Mouse (Mus musculus) embryonic facial prominence, embryonic 12.5 days (tissue): Measurements from ENCODE around the gene Crkl. TPM values are rescaled to one million over a fixed set of nuclear protein-coding genes. Genes with fewer than 3 reads are reported as not detected.

Source experiments
- ATAC-seq: fragments of 200-750 bp; cut with Nextera tagmentation; 2 replicates; pipeline ENCODE4 v1.8.0; 2017; ENCODE audit not compliant: insufficient number of reproducible peaks, insufficient read depth, low FRiP score, low TSS enrichment
- H3K27ac ChIP-seq: fragments of 300-500 bp; sonication (generic); 2 replicates; pipeline ENCODE4 v1.5.1; 2016; ENCODE audit warnings: mild to moderate bottlenecking
- H3K27me3 ChIP-seq: fragments of 300-500 bp; sonication (generic); 2 replicates; pipeline ENCODE4 v1.6.1; 2016; ENCODE audit warnings: mild to moderate bottlenecking, moderate library complexity
- H3K36me3 ChIP-seq: fragments of 300-500 bp; sonication (generic); 2 replicates; pipeline ENCODE4 v1.6.1; 2016; ENCODE audit warnings: mild to moderate bottlenecking
- H3K4me1 ChIP-seq: fragments of 300-500 bp; sonication (generic); 2 replicates; pipeline ENCODE4 v1.6.1; 2016
- H3K4me2 ChIP-seq: fragments of 300-500 bp; sonication (generic); replicated peaks from 2 replicates; pipeline ENCODE4 v1.6.1; 2016; ENCODE audit warnings: mild to moderate bottlenecking, moderate library complexity
- H3K4me3 ChIP-seq: fragments of 300-500 bp; sonication (generic); 2 replicates; pipeline ENCODE4 v1.5.1; 2016; ENCODE audit warnings: mild to moderate bottlenecking
- H3K9ac ChIP-seq: fragments of 300-500 bp; sonication (generic); 2 replicates; pipeline ENCODE4 v1.6.1; 2016; ENCODE audit warnings: mild to moderate bottlenecking, moderate library complexity
- H3K9me3 ChIP-seq: fragments of 300-500 bp; sonication (generic); 2 replicates; pipeline ENCODE4 v1.6.1; 2016; ENCODE audit warnings: mild to moderate bottlenecking, moderate library complexity
- WGBS: fragments of 180-500 bp; shearing (Covaris S2); methylation state at CpG from one replicate; pipeline ENCODE4 v1.1.7; 2016; 5-methylcytosine and 5-hydroxymethylcytosine counted together
- polyA plus RNA-seq: library from polyadenylated mRNA; unstranded; fragments of >200 nt; fragmentation: Nextera tagmentation; extraction: Ambion mirVana; gene quantifications from 2 replicates; pipeline ENCODE4 v1.2.1, GENCODE M21; 2016

The Crkl gene
- 91.3 and 91.7 TPM in 2 replicates for polyA plus RNA-seq

DNA sequence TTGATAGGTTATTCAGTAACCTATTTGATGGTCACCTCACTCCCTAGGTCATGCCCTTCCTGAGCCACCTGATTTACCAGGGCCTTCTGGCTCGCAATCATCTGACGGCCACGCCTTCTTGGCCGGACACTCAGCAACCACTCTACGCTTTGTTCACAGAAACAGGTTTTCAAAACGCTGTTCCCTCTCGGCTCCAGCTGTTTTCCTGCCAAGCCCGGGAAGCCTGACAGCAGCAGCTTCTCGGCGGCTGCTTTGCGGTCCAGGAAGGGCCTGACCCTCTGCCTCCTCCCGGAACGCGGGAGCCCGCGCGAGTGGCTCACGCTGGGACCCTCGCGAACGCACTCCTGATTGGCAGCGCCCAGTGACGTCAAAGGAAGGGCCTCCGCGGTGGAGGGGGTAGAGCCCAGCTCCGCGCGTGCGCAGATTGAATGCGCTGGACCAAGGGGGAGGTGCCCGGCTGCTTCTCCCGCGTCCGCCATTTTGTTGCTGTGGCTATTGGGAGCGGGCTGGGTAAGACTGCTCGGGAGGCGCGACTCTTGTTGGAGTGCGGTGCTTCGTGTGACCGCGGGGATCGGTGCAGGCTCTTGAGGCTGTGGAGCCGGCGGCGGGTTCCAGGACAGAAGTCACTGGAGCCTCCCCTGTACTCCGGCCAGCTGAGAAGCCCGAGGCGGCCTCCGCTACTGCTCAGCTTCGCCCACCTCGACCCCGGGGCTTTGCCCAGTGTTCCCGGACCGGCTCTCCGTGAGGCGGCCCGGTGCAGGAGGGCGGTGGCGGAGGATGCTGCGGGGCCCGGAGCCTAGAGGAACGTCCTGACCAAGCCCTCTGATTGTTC lies at the start of gene Crkl:
Gene Crkl (plus strand): TSS at position 447 of the 832 bp plus-strand sequence.
- peak within 1 kb of the TSS; percentile 91 for H3K4me2 ChIP-seq
- peak within 1 kb of the TSS; percentile 97 for H3K27ac ChIP-seq
- H3K4me3 ChIP-seq, result peak within 1 kb of the TSS; percentile 97
- WGBS, result under 1% methylated on average over 63 of the region's 63 CpGs
- no peaks in the 10 kb centered on the region for H3K27me3 ChIP-seq
- peaks cover 16% of the 10 kb centered on the region for H3K4me1 ChIP-seq
- peak; percentile 96 for ATAC-seq
- no peaks in the 10 kb centered on the region for H3K9me3 ChIP-seq
- H3K36me3 ChIP-seq, result peaks cover 16% of the 10 kb centered on the region
- H3K9ac ChIP-seq, result peak within 1 kb of the TSS; percentile 97

DNA sequence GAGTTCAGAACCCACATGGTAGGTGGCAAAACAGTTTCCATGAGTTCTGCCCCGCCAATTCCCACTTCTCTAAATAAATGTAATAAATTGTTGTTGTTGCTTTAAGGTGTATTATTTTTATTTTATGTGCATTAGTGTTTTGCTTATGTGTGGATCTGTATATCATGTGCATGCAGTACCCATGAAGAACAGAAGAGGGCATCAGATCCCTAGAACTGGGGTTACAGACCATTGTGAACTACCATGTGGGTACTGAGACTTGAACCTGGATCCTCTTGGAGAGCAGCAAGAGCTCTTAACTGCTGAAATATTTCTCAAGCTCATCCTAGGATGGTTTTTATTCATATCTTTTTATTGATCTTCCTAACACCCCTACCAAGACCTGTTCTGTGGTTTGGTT lies 48.9 kb upstream of the Crkl start:
- no peak for ATAC-seq
- H3K27me3 ChIP-seq, result no peaks in the 10 kb centered on the region
- H3K9me3 ChIP-seq, result no peaks in the 10 kb centered on the region
- H3K4me2 ChIP-seq, result no peak overlapping the region
- H3K36me3 ChIP-seq, result no peaks in the 10 kb centered on the region
- no peak overlapping the region for H3K9ac ChIP-seq
- no peak overlapping the region for H3K4me3 ChIP-seq
- H3K27ac ChIP-seq, result no peak overlapping the region
- WGBS, result 64% methylated on average over 1 of the region's 1 CpGs
- H3K4me1 ChIP-seq, result peaks cover 21% of the 10 kb centered on the region

DNA sequence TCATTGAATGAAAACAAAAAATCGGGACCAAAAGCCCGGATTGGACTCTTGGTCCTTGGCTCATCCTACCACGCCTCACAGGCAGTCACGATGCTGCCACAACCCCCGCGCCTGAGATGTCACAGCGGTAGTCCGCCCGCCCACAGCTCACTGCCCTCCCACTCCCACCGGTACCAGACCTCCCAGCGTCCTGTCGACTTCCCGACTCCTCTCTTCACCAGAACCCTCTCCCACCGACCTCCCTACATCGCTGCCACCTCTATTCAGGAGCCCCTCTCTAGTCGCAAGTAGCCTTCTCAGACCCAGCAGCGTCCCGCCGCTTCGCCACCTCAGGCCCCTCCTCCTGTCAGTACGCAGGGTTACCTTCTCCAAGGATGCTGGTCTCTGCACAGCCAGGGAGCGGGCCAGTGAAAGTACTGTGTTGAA lies 46.5 kb upstream of the Crkl start:
- peak; percentile 85 for ATAC-seq
- Histone ChIP-seq H3K4me1 (peaks cover 21% of the 10 kb centered on the region), H3K4me2 (peak overlapping the region; percentile 76), H3K9ac (peak overlapping the region; percentile 75), H3K27me3 (no peaks in the 10 kb centered on the region), H3K27ac (peak overlapping the region; percentile 77), H3K4me3 (peak overlapping the region; percentile 81), H3K9me3 (no peaks in the 10 kb centered on the region), H3K36me3 (no peaks in the 10 kb centered on the region)
- WGBS, result under 1% methylated on average over 22 of the region's 22 CpGs

DNA sequence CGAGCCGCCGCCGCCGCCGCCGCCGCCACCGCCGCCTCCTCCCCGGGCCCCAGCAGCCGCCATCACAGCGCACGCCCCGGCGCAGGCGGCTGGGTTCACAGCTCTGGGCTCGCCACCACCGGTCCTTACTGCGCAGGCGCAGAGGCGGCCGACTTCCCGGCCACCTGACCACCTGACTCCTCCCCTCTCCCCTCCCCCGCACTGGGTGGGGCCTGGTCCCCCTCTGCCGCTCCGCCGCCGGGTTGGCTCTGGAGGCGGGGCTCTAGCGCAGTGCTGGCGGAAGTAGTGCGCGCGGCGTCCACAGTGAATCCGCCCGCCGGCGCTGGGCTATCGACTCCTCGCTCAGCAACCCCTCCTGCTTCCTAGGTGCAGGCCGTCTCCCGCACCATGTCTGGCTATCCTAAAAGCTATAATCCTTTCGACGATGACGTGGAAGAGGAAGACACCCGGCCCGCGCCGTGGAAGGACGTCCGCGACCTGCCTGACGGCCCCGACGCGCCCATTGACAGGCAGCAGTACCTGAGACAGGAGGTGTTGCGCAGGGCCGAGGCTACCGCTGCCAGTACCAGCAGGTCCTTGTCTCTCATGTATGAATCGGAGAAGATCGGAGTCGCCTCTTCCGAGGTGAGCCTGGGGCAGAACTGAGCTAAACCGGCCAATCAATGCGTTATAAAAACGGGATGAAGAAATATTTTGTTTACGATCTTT lies 45.9 kb upstream of the Crkl start, which contains the start of the genes Snap29 and Pi4ka:
Gene Snap29 (plus strand): TSS at position 251 of the 708 bp plus-strand sequence.
Gene Pi4ka (minus strand): TSS at position 579 of the 708 bp plus-strand sequence.
- Histone ChIP-seq H3K27ac (peak within 1 kb of the TSS; percentile 77), H3K4me2 (peak within 1 kb of the TSS; percentile 76), H3K4me3 (peak within 1 kb of the TSS; percentile 81), H3K9me3 (no peaks in the 10 kb centered on the region), H3K27me3 (no peaks in the 10 kb centered on the region), H3K9ac (peak within 1 kb of the TSS; percentile 75), H3K36me3 (no peaks in the 10 kb centered on the region), H3K4me1 (peaks cover 21% of the 10 kb centered on the region)
- 1% methylated on average over 69 of the region's 69 CpGs for WGBS
- peak; percentile 96 for ATAC-seq

DNA sequence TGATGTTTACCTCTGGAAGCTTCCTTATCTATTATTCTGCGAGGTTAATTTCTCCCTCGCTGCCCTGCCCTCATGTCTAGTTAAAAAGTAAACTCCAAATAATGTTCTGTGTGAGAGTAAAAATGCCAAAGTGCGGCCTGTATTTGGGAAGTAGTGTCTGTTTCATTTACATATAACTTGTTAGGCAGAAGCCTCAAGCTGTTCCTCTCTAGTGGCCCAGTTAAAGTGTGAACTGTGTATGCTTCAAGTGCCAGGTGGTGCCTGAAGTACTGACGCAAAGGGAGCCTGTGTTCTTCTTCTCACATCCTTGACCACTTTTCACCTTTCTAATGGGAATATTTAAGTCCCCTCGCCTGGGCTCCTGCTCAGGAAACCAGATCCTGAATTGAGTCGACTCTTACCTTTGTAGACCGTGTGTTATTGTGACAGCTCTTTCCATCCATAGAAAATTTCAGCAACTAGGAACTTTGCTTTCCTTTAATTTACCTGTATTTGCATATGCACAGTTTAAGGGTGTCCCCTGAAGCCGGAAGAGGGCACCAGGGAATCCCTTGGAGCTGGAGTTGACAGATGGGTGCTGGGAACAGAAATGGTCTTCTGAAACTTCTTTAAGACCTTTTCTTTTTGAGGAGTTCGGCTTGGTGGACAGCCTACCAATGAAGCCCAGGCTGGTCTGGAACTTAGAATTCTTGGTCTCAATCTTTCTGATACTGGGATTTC lies 45.1 kb upstream of the Crkl start:
- Histone ChIP-seq H3K4me1 (peaks cover 21% of the 10 kb centered on the region), H3K9me3 (no peaks in the 10 kb centered on the region), H3K27me3 (no peaks in the 10 kb centered on the region), H3K4me3 (peak overlapping the region; percentile 81), H3K27ac (no peak overlapping the region), H3K36me3 (no peaks in the 10 kb centered on the region), H3K4me2 (peak overlapping the region; percentile 76), H3K9ac (peak overlapping the region; percentile 75)
- WGBS, result 39% methylated on average over 9 of the region's 9 CpGs
- ATAC-seq, result no peak

DNA sequence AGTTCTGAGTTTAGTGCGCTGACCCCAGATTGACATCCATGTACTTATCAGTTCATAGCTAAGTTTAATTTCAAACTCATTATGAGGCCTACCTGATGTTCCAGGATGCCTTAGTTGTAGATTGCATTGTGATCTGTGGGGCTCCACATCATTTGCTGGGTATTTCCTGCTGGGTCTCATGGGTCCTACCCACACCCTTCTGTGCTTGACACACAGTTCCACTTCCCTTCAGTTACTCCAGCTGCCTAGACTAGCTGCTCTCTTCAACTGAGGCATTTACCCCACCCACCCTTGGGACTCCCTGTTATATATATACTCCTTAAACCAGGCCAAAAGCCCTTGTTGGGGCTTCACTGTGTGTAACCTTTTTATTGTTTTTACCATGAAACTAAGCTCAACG lies 42.7 kb upstream of the Crkl start:
- Histone ChIP-seq H3K27me3 (no peaks in the 10 kb centered on the region), H3K4me1 (peaks cover 21% of the 10 kb centered on the region), H3K4me3 (no peak overlapping the region), H3K9me3 (no peaks in the 10 kb centered on the region), H3K36me3 (no peaks in the 10 kb centered on the region), H3K9ac (no peak overlapping the region), H3K27ac (no peak overlapping the region), H3K4me2 (no peak overlapping the region)
- no peak for ATAC-seq
- 87% methylated on average over 2 of the region's 2 CpGs for WGBS

DNA sequence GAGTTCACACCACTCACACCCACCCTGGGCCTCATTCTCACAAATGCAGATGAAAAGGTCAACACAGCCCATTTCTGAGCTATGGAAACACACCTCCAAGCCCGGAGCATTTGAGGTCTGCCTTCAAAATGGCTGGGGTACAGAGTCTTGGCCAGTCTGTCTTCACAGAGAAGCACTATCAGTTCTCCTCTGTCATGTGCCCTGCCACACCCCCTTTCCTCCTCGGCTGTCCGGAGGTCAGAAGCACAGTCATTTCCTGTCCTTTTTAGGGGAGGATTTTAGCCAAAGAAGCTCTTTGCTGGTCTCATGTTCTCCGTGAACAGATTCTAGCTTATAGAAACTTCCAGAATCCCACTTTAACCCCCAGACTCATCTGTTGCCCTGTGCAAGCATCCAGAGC lies 41.6 kb upstream of the Crkl start:
- WGBS, result 51% methylated on average over 4 of the region's 4 CpGs
- Histone ChIP-seq H3K36me3 (no peaks in the 10 kb centered on the region), H3K27ac (no peak overlapping the region), H3K4me2 (no peak overlapping the region), H3K4me1 (peaks cover 11% of the 10 kb centered on the region), H3K9ac (no peak overlapping the region), H3K27me3 (no peaks in the 10 kb centered on the region), H3K9me3 (no peaks in the 10 kb centered on the region), H3K4me3 (no peak overlapping the region)
- ATAC-seq, result no peak

DNA sequence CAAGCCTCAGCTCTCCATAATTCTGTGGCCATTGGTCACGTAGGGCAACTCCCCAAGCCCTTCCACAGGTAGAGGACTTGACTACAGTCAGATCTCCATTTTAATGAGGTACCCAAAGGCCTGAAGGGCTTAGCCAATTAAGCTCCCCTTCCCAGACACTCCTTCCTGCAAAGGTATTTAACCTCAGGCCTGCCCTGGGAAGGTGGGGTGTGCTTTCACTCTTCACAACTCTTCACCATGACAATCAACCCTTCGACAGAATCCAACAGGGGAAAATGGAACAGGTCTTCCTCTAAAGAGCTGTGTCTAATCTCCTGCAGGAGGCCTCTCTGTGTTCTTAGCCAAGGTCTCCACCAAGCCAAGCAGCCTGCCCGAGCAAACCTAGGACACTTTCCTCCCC lies 28.8 kb upstream of the Crkl start:
- no peak for ATAC-seq
- no peak overlapping the region for H3K27ac ChIP-seq
- WGBS, result 76% methylated on average over 3 of the region's 3 CpGs
- H3K4me3 ChIP-seq, result no peak overlapping the region
- no peaks in the 10 kb centered on the region for H3K27me3 ChIP-seq
- H3K36me3 ChIP-seq, result peaks cover 43% of the 10 kb centered on the region
- no peak overlapping the region for H3K4me2 ChIP-seq
- no peaks in the 10 kb centered on the region for H3K9me3 ChIP-seq
- H3K9ac ChIP-seq, result no peak overlapping the region
- no peaks in the 10 kb centered on the region for H3K4me1 ChIP-seq

DNA sequence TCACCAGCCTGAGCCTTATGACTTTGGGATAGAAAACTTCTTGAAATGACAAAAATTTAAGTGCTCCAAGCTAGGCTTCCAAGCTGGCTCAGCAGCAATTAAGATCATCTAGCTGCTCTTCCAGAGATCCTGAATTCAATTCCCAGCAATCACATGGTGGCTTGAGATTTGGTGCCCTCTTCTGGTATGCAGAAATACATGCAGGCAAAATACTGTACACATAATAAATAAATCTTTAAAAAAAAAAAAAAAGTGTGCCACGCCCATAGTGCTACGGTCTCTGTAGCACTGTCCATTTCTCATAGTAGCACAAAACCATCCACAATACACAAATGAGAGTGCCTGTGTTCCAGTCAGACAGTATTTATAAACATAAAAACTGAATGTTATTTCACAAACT lies 19.2 kb upstream of the Crkl start:
- Histone ChIP-seq H3K4me1 (no peaks in the 10 kb centered on the region), H3K4me3 (no peak overlapping the region), H3K9me3 (no peaks in the 10 kb centered on the region), H3K27me3 (no peaks in the 10 kb centered on the region), H3K36me3 (peaks cover 4% of the 10 kb centered on the region; the same call in 1 of the 2 replicates), H3K4me2 (no peak overlapping the region), H3K9ac (no peak overlapping the region), H3K27ac (no peak overlapping the region)
- WGBS, result 87% methylated on average over 2 of the region's 2 CpGs
- no peak for ATAC-seq

DNA sequence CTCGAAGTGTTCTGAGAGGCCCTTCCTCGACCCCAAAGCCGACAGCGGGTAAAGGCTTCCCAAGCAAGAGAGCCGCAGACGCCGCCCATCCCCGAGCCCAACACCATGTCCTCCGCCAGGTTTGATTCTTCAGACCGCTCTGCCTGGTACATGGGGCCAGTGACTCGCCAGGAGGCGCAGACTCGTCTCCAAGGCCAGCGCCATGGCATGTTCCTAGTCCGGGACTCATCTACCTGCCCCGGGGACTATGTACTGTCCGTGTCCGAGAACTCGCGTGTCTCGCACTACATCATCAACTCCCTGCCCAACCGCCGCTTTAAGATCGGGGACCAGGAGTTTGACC lies 557 bp downstream of the Crkl start:
- Histone ChIP-seq H3K27me3 (no peaks in the 10 kb centered on the region), H3K36me3 (peaks cover 22% of the 10 kb centered on the region), H3K27ac (peak overlapping the region; percentile 97), H3K4me3 (peak overlapping the region; percentile 97), H3K4me1 (peaks cover 16% of the 10 kb centered on the region), H3K4me2 (peak overlapping the region; percentile 91), H3K9ac (peak overlapping the region; percentile 97), H3K9me3 (no peaks in the 10 kb centered on the region)
- WGBS, result under 1% methylated on average over 24 of the region's 24 CpGs
- ATAC-seq, result peak; percentile 16

DNA sequence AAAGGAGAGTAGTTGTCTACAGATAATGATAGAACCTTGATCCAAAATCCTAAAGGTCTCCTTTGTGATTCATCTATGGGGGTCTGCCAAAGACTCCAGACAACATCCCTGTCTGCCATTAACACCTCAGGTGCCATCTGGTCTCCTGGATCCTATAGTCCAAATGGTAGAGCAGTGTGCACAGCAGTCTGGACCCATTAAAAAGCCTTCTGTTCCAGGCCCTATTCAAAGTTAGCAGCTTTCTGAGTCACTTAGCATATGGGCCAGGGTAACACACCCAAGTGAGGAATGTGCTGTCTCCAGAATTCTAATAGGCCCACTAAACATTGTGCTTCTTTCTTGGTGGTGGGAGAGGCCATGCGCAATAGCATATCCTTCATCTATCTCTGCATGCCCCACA lies 5.1 kb downstream of the Crkl start:
- Histone ChIP-seq H3K27me3 (no peaks in the 10 kb centered on the region), H3K4me3 (no peak overlapping the region), H3K9ac (no peak overlapping the region), H3K4me2 (no peak overlapping the region), H3K9me3 (no peaks in the 10 kb centered on the region), H3K4me1 (peaks cover 16% of the 10 kb centered on the region), H3K36me3 (peaks cover 45% of the 10 kb centered on the region), H3K27ac (no peak overlapping the region)
- ATAC-seq, result no peak
- WGBS, result 96% methylated on average over 1 of the region's 1 CpGs
